Mouse (Mus musculus): ENCODE results near the gene Tgfbr2.

GRCm38 (mm10) chr9:116217099-116217498 is 41.9 kb upstream of the Tgfbr2 start:
- TF ChIP-seq CTCF (conservative IDR thresholded peaks at IDR 0.05; ENCODE audit: low read length) = no peak
- no peak for TF ChIP-seq POU5F1 (IDR thresholded peaks at IDR 0.05; ENCODE audit: borderline replicate concordance, low read length)
- TF ChIP-seq NANOG (IDR thresholded peaks at IDR 0.05; ENCODE audit: borderline replicate concordance, low read length) = no peak
